Mouse (Mus musculus) brain, embryonic 14.5 days (tissue): ENCODE measurements at regions not wholly inside any gene's neighbourhood (a gene's known extent, or its start where the extent isn't known, plus 50 kb on each side); places are given as distances from the start of the nearest gene placed in this dataset.
A peak's percentile ranks its signal among the peaks of the same experiment; 100 is the strongest.

Source experiments
- DNase-seq: peaks from one replicate; pipeline ENCODE4 v3.0.0-alpha.2; 2011; ENCODE audit warnings: low read depth
- CTCF ChIP-seq: fragments of 200-500 bp; IDR thresholded peaks from 2 replicates; pipeline ENCODE4 v1.5.1; 2012; ENCODE audit warnings: inconsistent platforms, mild to moderate bottlenecking, moderate library complexity, borderline replicate concordance; ENCODE audit not compliant: insufficient read depth, insufficient read length; ENCODE audit errors: extremely low read depth
- POLR2A ChIP-seq: fragments of 200-500 bp; IDR thresholded peaks from 2 replicates; pipeline ENCODE4 v1.6.1; 2012; ENCODE audit warnings: mild to moderate bottlenecking, inconsistent platforms, borderline replicate concordance; ENCODE audit not compliant: poor library complexity, insufficient read depth, insufficient read length, severe bottlenecking; ENCODE audit errors: extremely low read depth

DNA sequence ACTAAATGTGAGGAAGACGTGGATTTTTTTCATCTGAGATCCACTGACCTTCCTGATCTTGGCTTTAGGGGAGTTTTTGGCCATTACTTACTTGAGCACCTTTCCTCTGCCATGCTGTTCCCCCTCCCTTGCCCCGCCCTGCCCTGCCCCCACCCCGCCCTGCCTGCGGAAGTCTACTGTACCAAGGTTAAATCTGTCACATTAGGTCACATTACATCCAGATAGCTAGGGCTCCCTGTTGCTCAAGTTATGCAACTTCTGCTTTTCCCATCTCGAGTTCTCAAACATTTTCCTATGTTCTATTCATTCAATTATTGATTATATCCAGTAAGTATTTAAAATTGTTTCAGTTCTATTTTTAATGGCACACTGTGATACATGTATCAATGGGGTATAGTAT, 144.7 kb upstream of the Cnot2 start:
- TF ChIP-seq POLR2A: no peak
- TF ChIP-seq CTCF: no peak
- DNase-seq: no peak

DNA sequence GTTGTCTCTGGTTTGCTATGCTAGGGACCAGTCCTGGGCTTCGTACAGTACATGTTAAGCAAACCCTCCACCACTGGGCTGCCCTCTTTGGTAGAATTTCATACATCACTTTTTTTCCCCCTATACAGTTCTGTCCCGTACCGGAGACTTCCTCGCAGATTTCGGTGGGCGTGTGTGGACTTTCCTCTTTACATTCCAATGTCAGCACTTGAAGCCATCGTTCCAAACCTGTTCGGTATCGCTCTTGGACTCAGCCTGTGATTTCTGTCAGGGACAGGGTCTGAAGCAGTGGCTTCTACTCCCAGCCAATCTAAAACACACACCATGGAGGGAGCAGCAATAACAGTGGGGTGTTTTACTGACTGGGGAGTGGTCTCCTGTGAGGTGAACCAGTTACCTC, 140.7 kb upstream of the Cnot2 start:
- no peak for DNase-seq
- no peak for TF ChIP-seq POLR2A
- no peak for TF ChIP-seq CTCF

- DNase-seq: no peak
Observed at GRCm38 (mm10) chr10:116719616-116720015, 138.3 kb upstream of the Cnot2 start.

DNA sequence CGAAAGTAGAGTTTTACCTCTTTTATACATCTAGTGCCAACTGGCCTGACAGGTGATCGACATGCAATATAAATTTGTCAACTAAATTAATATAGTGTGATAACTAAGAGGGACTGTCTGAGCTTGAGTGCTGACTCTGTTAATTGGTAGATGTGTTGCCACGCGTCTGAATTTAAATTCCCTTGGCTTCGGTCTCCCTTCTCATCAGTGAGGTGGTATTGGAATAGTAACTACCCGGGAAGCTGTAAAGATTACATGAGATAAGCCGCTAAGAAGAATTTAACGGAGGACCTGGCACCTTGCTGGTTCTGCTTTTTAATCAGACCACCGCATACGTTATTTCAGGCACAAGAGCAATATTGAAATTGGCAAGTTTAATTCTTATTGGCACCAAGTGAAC, 136.7 kb upstream of the Cnot2 start:
- peak; percentile 72 for DNase-seq
- no peak for TF ChIP-seq CTCF
- no peak for TF ChIP-seq POLR2A

More at GRCm38 (mm10) chr10:116719616-116720015, 138.3 kb upstream of the Cnot2 start:
- no peak for TF ChIP-seq CTCF
- no peak for TF ChIP-seq POLR2A

- TF ChIP-seq POLR2A: no peak
- no peak for DNase-seq
Observed at GRCm38 (mm10) chr10:116717017-116717643, 135.8 kb upstream of the Cnot2 start.

- no peak for DNase-seq
- TF ChIP-seq CTCF (no peak), POLR2A (no peak)
Observed at GRCm38 (mm10) chr10:116713456-116713855, 132.1 kb upstream of the Cnot2 start.

DNA sequence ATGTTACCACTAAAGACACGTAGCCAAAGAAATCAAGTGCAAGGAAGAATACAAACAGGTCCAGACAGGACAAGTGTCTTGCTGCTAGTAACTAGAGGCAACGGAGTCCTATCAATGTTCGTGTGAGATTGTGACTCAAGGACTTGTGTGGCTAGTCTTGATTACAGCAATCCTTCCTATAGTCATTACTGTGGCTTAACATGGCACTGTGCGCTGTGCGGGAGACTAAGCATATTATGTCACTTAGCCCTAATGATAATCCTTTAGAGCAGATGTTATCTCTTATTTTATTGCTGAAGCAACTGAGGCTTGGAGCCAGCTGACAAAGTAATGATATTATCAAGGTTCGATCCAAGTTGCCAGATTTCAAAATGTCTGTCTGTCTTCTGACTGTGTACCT, 125.7 kb upstream of the Cnot2 start:
- no peak for DNase-seq
- TF ChIP-seq CTCF (no peak), POLR2A (no peak)

DNA sequence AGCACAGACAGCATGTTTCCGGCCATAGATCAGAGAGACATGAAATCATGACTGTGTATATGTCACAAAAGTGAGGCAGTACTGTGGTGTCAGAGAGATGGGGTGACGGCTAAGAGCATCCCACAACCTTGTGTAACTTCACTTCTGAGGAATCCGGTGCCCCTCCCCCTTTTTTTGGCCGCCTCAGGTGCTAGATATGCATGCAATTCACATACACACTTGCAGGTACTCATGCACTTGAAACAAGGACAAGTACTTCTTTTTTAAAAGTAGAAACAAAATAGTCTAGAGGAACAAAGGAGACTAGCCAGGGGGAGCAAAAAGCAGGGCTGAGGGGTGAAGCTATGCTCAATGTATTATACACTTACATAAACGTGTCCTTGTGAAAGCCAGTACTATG, 120.0 kb upstream of the Cnot2 start:
- DNase-seq: no peak
- TF ChIP-seq CTCF (no peak), POLR2A (no peak)

GRCm38 (mm10) chr10:116699711-116700110, 118.4 kb upstream of the Cnot2 start:
- no peak for TF ChIP-seq POLR2A
- no peak for TF ChIP-seq CTCF
- DNase-seq: peak; percentile 68

DNA sequence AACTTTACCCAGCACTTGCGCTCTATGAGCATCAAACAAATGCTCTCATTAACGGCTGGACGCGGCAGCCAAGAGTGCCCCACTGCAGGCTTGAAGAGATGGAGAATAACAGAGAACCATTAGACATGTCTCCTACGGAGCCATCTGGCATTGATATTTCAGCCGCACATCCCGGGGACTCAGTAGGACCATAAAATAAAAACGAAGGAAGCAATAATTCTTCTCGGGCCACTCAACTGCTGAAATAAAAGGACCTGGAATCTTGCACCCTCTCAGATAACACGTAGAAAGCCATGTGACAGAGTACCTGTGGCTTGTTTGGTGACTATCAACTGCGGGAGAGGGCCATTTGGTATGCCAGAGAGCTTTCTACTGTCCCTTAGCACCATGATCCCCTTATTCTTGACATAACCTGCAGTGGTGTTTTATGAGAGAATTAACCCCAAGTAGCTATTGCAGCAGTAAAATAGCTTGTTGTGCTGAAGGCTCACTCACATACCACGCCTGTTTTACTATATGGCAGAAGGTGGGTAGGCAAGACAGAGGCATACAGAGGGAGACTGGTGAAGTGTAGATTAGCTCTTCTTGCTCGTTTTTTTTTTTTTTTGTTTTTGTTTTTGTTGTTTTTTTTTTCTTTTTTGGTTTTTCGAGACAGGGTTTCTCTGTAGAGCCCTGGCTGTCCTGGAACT, 116.5 kb upstream of the Cnot2 start:
- TF ChIP-seq POLR2A: no peak
- DNase-seq: no peak

- no peak for TF ChIP-seq POLR2A
- TF ChIP-seq CTCF: no peak
- DNase-seq: no peak
Observed at GRCm38 (mm10) chr10:116693816-116694215, 112.5 kb upstream of the Cnot2 start.

DNA sequence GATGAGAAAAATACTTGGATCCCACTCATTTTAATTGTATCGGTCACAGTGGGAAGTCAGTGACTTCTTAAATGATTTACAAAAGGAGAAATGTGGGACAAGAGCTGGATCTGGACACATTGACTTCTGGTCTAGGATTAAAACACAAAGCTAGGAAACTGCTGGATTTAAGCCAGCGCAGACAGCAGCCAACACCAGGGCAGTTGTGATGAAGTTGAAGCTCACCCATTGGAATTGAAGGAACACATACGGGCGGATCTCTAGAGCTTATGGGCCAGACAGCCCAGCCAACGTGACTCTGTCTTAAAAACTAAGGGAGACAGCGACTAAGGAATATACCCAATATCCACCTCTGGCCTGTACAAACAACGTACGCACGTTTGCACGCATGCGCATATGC, 105.4 kb upstream of the Cnot2 start:
- no peak for DNase-seq
- no peak for TF ChIP-seq CTCF
- no peak for TF ChIP-seq POLR2A
